Mouse (Mus musculus) erythroblast, embryonic 14.5 days (primary cell): Measurements from ENCODE around the gene Farsb. TPM values are rescaled to one million over a fixed set of nuclear protein-coding genes. Genes with fewer than 3 reads are reported as not detected.

ENCODE experiments used
- H3K27me3 ChIP-seq: 2 replicates; pipeline ENCODE4 v1.6.1; 2012; ENCODE audit warnings: inconsistent platforms; ENCODE audit not compliant: control insufficient read depth
- H3K36me3 ChIP-seq: 2 replicates; pipeline ENCODE4 v1.6.1; 2012; ENCODE audit warnings: mild to moderate bottlenecking, inconsistent platforms; ENCODE audit not compliant: control insufficient read depth
- H3K4me1 ChIP-seq: 2 replicates; pipeline ENCODE4 v1.6.1; 2012; ENCODE audit warnings: inconsistent platforms; ENCODE audit not compliant: control insufficient read depth
- H3K4me3 ChIP-seq: replicated peaks from 2 replicates; pipeline ENCODE3; 2012; ENCODE audit warnings: moderate library complexity, mild to moderate bottlenecking, inconsistent platforms
- H3K9me3 ChIP-seq: 2 replicates; pipeline ENCODE4 v1.6.1; 2012; ENCODE audit warnings: low read length, inconsistent platforms, mixed read lengths; ENCODE audit not compliant: control insufficient read depth
- GATA1 ChIP-seq: IDR thresholded peaks from 2 replicates; pipeline ENCODE4 v1.6.1; 2012; ENCODE audit warnings: low read length, inconsistent platforms, mixed read lengths
- TAL1 ChIP-seq: IDR thresholded peaks from 3 replicates; pipeline ENCODE4 v1.6.1; 2012; ENCODE audit warnings: low read length, inconsistent platforms, mixed read lengths
- polyA plus RNA-seq: library from polyadenylated mRNA; stranded (reverse); fragments of >175 nt; gene quantifications from 2 replicates; pipeline ENCODE4 v1.2.3, GENCODE M21; 2012

Gene Farsb
- polyA plus RNA-seq, 1 experiment, result 0.72 TPM

DNA sequence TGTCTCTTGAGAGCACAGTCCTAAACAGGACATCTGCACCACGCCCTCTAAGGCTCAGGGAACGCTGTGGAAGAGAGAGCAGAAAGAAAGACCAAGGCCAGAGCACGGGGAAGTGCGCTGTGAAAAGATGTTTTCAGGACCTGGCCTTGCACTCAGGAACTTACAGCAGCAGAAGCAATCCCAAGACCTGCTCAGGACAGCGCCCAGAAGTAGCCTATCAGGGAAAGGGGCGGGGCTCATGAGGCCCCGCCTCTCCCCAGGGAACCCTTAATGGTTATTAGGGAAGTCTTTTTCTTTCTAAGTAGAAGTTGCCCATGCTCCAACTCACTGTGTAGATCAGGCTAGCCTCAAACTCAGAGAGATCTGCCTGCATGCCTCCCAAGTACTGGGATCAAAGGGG is 76.0 kb downstream of the Farsb start:
- TF ChIP-seq GATA1 (no peak), TAL1 (no peak)
- no peaks in the 10 kb centered on the region for H3K9me3 ChIP-seq
- no peaks in the 10 kb centered on the region for H3K4me1 ChIP-seq
- H3K27me3 ChIP-seq, result no peaks in the 10 kb centered on the region
- no peak overlapping the region for H3K4me3 ChIP-seq
- peaks cover 10% of the 10 kb centered on the region for H3K36me3 ChIP-seq

DNA sequence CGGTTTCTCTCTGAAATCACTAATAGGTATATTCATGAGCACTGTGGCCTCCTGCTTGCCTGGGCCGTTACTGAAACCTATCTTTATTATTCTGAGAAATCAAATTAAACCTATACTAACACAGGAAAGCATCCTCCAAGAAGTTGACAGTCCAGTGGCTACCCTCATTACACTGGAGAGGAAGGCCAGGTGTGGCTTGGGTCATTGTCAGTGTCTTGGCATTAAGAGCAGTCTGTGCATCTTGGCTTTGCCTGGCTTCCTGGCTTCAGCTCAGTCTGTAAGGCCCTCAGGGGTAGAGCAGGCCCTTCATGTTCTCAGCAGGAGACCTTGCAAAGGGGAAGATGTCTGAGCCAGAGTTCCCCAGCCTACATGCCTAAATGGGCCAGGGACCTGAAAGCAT is 79.3 kb downstream of the Farsb start:
- no peaks in the 10 kb centered on the region for H3K9me3 ChIP-seq
- H3K4me1 ChIP-seq, result no peaks in the 10 kb centered on the region
- no peaks in the 10 kb centered on the region for H3K27me3 ChIP-seq
- TF ChIP-seq TAL1 (no peak), GATA1 (no peak)
- no peaks in the 10 kb centered on the region; the same call in 1 of the 2 replicates for H3K36me3 ChIP-seq
- H3K4me3 ChIP-seq, result no peak overlapping the region

GRCm38 (mm10) chr1:78401413-78401812 is 87.3 kb downstream of the Farsb start:
- TF ChIP-seq TAL1, result no peak
- TF ChIP-seq GATA1, result no peak
- H3K9me3 ChIP-seq, result no peaks in the 10 kb centered on the region
- H3K27me3 ChIP-seq, result no peaks in the 10 kb centered on the region
- no peaks in the 10 kb centered on the region for H3K4me1 ChIP-seq
- no peak overlapping the region for H3K4me3 ChIP-seq
- H3K36me3 ChIP-seq, result no peaks in the 10 kb centered on the region

DNA sequence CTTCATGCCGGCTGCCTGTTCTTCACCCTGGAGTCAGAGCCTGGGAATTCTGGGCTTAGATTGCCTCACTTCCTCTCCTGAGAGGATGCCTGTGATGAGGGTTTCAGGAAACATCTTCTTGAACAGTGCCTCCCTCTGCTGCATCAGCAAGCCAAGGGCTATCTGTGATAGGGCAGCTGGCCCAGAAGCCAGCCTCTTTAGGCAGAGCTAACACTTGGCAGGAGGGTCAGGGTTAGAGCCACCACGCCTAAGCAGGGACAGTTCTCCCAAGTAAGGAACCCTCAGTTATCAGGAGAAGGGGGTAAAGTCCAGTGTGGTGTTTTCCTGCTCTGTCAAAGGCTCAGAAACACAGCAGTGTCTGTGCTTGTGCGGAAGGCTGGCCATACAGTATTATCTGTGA is 88.9 kb downstream of the Farsb start:
- H3K9me3 ChIP-seq, result no peaks in the 10 kb centered on the region
- H3K4me3 ChIP-seq, result no peak overlapping the region
- no peak for TF ChIP-seq TAL1
- no peak for TF ChIP-seq GATA1
- no peaks in the 10 kb centered on the region for H3K36me3 ChIP-seq
- H3K27me3 ChIP-seq, result no peaks in the 10 kb centered on the region
- no peaks in the 10 kb centered on the region for H3K4me1 ChIP-seq

GRCm38 (mm10) chr1:78396320-78396913 is 92.3 kb downstream of the Farsb start:
- H3K27me3 ChIP-seq, result no peaks in the 10 kb centered on the region
- H3K36me3 ChIP-seq, result no peaks in the 10 kb centered on the region
- no peaks in the 10 kb centered on the region for H3K4me1 ChIP-seq
- no peaks in the 10 kb centered on the region for H3K9me3 ChIP-seq
- H3K4me3 ChIP-seq, result no peak overlapping the region
- TF ChIP-seq TAL1 (no peak), GATA1 (no peak)

DNA sequence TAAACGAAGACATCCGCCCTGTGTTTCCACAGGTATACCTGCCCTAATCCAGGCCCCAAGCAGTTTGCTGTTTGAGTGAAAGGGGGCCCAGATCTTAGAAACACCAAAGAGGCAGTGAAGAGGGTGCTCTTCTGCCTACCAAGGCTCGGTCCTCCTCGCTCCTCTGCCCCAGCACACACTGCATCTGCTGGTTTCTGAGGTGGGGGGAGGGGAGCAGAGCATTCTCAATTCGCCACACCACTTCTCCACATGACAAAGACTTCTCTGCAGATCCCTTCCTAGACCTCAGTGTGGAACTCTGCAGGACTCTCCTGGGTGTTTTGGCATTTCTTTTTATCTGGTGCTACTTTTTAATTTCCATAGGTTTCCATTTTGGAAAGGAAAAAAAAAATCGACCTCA is 93.0 kb downstream of the Farsb start:
- no peak overlapping the region for H3K4me3 ChIP-seq
- H3K27me3 ChIP-seq, result no peaks in the 10 kb centered on the region
- no peaks in the 10 kb centered on the region for H3K36me3 ChIP-seq
- H3K9me3 ChIP-seq, result no peaks in the 10 kb centered on the region
- no peaks in the 10 kb centered on the region for H3K4me1 ChIP-seq
- TF ChIP-seq TAL1 (no peak), GATA1 (no peak)

- Histone ChIP-seq H3K4me1 (no peaks in the 10 kb centered on the region), H3K9me3 (no peaks in the 10 kb centered on the region), H3K36me3 (no peaks in the 10 kb centered on the region), H3K4me3 (no peak overlapping the region), H3K27me3 (no peaks in the 10 kb centered on the region)
- TF ChIP-seq GATA1 (no peak), TAL1 (no peak)
Measured at GRCm38 (mm10) chr1:78395191-78395735, 93.4 kb downstream of the Farsb start.

DNA sequence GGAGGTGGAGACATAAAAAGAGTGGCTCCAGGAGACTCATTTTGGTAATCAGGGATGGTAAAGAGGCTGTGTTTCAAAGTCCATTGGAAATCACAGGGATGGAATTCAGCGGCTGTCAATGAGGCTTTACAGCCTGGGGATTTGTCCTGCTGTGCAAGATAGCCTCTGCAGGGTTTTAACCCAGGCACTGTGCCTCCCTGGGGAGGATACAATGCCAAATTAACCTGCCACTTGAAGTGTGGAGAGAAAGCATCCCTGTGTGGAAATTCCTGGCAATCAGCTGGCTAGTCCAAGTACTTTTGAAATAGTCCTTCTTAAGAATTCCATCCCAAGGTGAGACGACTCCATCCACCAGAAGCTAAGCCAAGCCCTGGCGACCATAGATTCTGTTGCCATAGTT is 99.8 kb downstream of the Farsb start:
- TF ChIP-seq TAL1 (no peak), GATA1 (no peak)
- no peaks in the 10 kb centered on the region for H3K9me3 ChIP-seq
- no peaks in the 10 kb centered on the region for H3K36me3 ChIP-seq
- no peaks in the 10 kb centered on the region for H3K27me3 ChIP-seq
- no peaks in the 10 kb centered on the region for H3K4me1 ChIP-seq
- H3K4me3 ChIP-seq, result no peak overlapping the region

DNA sequence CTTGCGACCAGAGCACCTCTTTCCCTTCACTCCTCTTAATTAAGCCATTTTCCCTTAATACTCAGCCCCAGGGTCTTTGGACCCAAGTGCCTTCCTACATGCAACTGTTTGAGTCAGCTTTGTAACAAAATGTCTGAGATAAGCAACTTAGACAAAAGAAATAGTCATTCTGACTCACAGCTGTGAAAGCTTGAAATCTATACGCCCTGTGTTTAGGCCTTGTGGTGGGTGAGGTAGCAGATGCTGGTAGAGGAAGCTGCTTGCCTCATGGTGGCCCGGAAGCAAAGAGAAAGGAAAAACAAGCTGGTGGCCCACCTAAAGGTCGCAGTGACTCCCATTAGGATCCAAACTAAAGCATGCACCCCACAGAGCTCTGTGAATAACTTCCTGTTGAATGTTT is 100.8 kb downstream of the Farsb start:
- no peaks in the 10 kb centered on the region for H3K36me3 ChIP-seq
- no peaks in the 10 kb centered on the region for H3K4me1 ChIP-seq
- no peaks in the 10 kb centered on the region for H3K9me3 ChIP-seq
- no peak for TF ChIP-seq GATA1
- TF ChIP-seq TAL1, result no peak
- no peaks in the 10 kb centered on the region for H3K27me3 ChIP-seq
- H3K4me3 ChIP-seq, result no peak overlapping the region

GRCm38 (mm10) chr1:78380950-78381349 is 107.7 kb downstream of the Farsb start:
- H3K4me1 ChIP-seq, result no peaks in the 10 kb centered on the region

More at GRCm38 (mm10) chr1:78380950-78381349, 107.7 kb downstream of the Farsb start:
- H3K36me3 ChIP-seq, result no peaks in the 10 kb centered on the region
- no peaks in the 10 kb centered on the region for H3K27me3 ChIP-seq
- no peak overlapping the region for H3K4me3 ChIP-seq
- no peaks in the 10 kb centered on the region for H3K9me3 ChIP-seq
- TF ChIP-seq GATA1, result no peak
- TF ChIP-seq TAL1, result no peak
